In genomic region chr6:135370954-135371353, GRCm38 (mm10) we compare ENCODE assay signal across 20 mouse cellular contexts. TPM values are rescaled to one million over a fixed set of nuclear protein-coding genes. Genes with fewer than 3 reads are reported as not detected.
DNase-seq lines count a peak whose midpoint lies in the region; ATAC-seq and TF ChIP-seq lines count a peak whose summit lies in the region.
"Had no signal": no experiment of that assay in that cellular context is flagged by ENCODE, and none has a peak within 500 bp of the region (broad histone marks: within the 10 kb centered on the region; RNA-seq: fewer than 3 reads in every experiment).

No protein-coding gene starts in this region.

- no peak for TF ChIP-seq CTCF in gastrocnemius, adult 2 months (IDR thresholded peaks at IDR 0.05)

- peaks cover 4% of the 10 kb centered on the region; the same call in 1 of the 2 replicates for H3K36me3 ChIP-seq in heart, embryonic 14.5 days (ENCODE audit: control insufficient read depth, insufficient read depth, low read length)
- H3K36me3 ChIP-seq: forebrain, embryonic 15.5 days; G1E; hindbrain, embryonic 13.5 days had no signal

- no peak overlapping the region for H3K4me2 ChIP-seq in heart, embryonic 14.5 days (ENCODE audit: low read length)
- H3K4me2 ChIP-seq: forebrain, embryonic 15.5 days; hindbrain, embryonic 13.5 days had no signal

- DNase-seq in gastrocnemius, adult 2 months = no peak
- no peak for DNase-seq in gastrocnemius, adult 8-10 months (ENCODE audit: low spot score in 2 of 2)
- DNase-seq in heart, adult 8-10 months (ENCODE audit: low spot score) = no peak
- peak; percentile 29 for DNase-seq in heart, postnatal 4 days
- no peak for DNase-seq in heart, postnatal 14 days
- no peak for DNase-seq in left cerebral cortex, adult 9 months (ENCODE audit: low spot score in 2 of 2)
- DNase-seq: adrenal gland, adult 8-10 months; adrenal gland, postnatal 36 days; B cell, adult 2 months; cerebellum, adult 2 months; cerebellum, postnatal 10 days; gastrocnemius, postnatal 14 days; kidney, adult 11 months; kidney, adult 9 months had no signal

- peak overlapping the region; percentile 74 for H3K27ac ChIP-seq in gastrocnemius, adult 2 months
- peak overlapping the region in 1 of 2 experiments; percentile 55; a peak in 1 of 4 replicates for H3K27ac ChIP-seq in heart, embryonic 14.5 days (replicated peaks in 1 of 2; ENCODE audit: control insufficient read depth in 1 of 2, insufficient read depth in 1 of 2, low read depth in 2 of 2, low read length in 2 of 2)
- H3K27ac ChIP-seq: forebrain, embryonic 15.5 days; hindbrain, embryonic 13.5 days; hindbrain, postnatal 0 days had no signal

- no peaks in the 10 kb centered on the region for H3K27me3 ChIP-seq in heart, embryonic 14.5 days (ENCODE audit: control insufficient read depth, insufficient read depth, low read length)
- H3K27me3 ChIP-seq: forebrain, embryonic 15.5 days; hindbrain, embryonic 13.5 days had no signal

- peak overlapping the region; percentile 47; the same call in 1 of the 2 replicates for H3K4me3 ChIP-seq in gastrocnemius, adult 2 months
- no peak overlapping the region for H3K4me3 ChIP-seq in heart, embryonic 14.5 days (ENCODE audit: control insufficient read depth in 1 of 2, insufficient read depth in 1 of 2, low read depth in 1 of 2, low read length in 2 of 2)
- H3K4me3 ChIP-seq: forebrain, embryonic 15.5 days; hindbrain, embryonic 13.5 days had no signal

- peak; percentile 31; the same call in 1 of the 2 replicates for ATAC-seq in heart, embryonic 14.5 days (ENCODE audit: insufficient number of reproducible peaks, insufficient read depth, low FRiP score, low read depth)
- ATAC-seq: CD4-positive, CD25-positive, alpha-beta regulatory T cell, adult 4 months; forebrain, embryonic 15.5 days; hindbrain, postnatal 0 days had no signal

- H3K9me3 ChIP-seq in heart, embryonic 14.5 days (ENCODE audit: control insufficient read depth, low read length) = no peaks in the 10 kb centered on the region
- H3K9me3 ChIP-seq: forebrain, embryonic 15.5 days; hindbrain, embryonic 13.5 days had no signal

- no peak overlapping the region for H3K9ac ChIP-seq in heart, embryonic 14.5 days (ENCODE audit: low read length)
- H3K9ac ChIP-seq: forebrain, embryonic 15.5 days; hindbrain, embryonic 13.5 days had no signal

- intact Hi-C loops in gastrocnemius, adult 2 months (cut with DNase I) = loop anchor here (10.0 kb wide), 1 partner anchor 226 kb away; no protein-coding TSS in a partner anchor
- intact Hi-C loops in heart, postnatal 14 days (cut with DNase I) = loop anchor here (10.0 kb wide), 1 partner anchor 366 kb away; no protein-coding TSS in a partner anchor

- H3K4me1 ChIP-seq in heart, embryonic 14.5 days (ENCODE audit: control insufficient read depth in 2 of 2, insufficient read depth in 2 of 2, low read length in 2 of 2) = peaks cover 7 to 15% of the 10 kb centered on the region in 2 experiments; a peak in 2 of 4 replicates

- 61% methylated on average over 6 of the region's 6 CpGs for WGBS in heart, embryonic 14.5 days

RNA-seq across cellular contexts. Expression of gene Emp1, which starts 8.6 kb away (rescaled TPM):
- total RNA-seq in gastrocnemius, adult 2 months (2021) = 10 to 100 TPM; 20.3 to 60.2 TPM
- total RNA-seq in gastrocnemius, adult 8-10 months (2022) = 10 to 100 TPM; 12.3 to 26.2 (median 18.0) TPM
- polyA plus RNA-seq in heart, embryonic 14.5 days (2014; fragmentation: Nextera tagmentation; extraction: Ambion mirVana) = 16.6 and 17.2 TPM in 2 replicates
- total RNA-seq in heart, adult 8-10 months (2022) = 10 to 100 TPM; 24.4 to 52.4 (median 41.1) TPM
- total RNA-seq in heart, postnatal 4 days (2021) = 100 to 1,000 TPM; 233 to 234 TPM
- 100 to 1,000 TPM; 102 to 124 TPM for total RNA-seq in heart, postnatal 14 days (2021)
- polyA plus RNA-seq: G1E had no signal
